Mouse (Mus musculus) testis, adult 2 months (tissue): ENCODE data around the gene Ltbp4. TPM values are rescaled to one million over a fixed set of nuclear protein-coding genes. Genes with fewer than 3 reads are reported as not detected.

Experiments
- H3K27ac ChIP-seq: fragments of 200-500 bp; 2 replicates; pipeline ENCODE4 v1.5.1; 2012; ENCODE audit warnings: low read depth, low read length; ENCODE audit not compliant: control insufficient read depth, insufficient read depth
- H3K27me3 ChIP-seq: fragments of 200-500 bp; 2 replicates; pipeline ENCODE4 v1.6.1; 2012; ENCODE audit warnings: mild to moderate bottlenecking, low read length, moderate library complexity; ENCODE audit not compliant: control insufficient read depth, insufficient read depth
- H3K36me3 ChIP-seq: fragments of 200-500 bp; 2 replicates; pipeline ENCODE4 v1.6.1; 2012; ENCODE audit warnings: mild to moderate bottlenecking, low read length; ENCODE audit not compliant: control insufficient read depth, insufficient read depth
- H3K4me1 ChIP-seq: fragments of 200-500 bp; 2 replicates; pipeline ENCODE4 v1.6.1; 2012; ENCODE audit warnings: low read length; ENCODE audit not compliant: control insufficient read depth, insufficient read depth
- H3K4me3 ChIP-seq: fragments of 200-500 bp; 2 replicates; pipeline ENCODE4 v1.5.1; 2012; ENCODE audit warnings: low read depth, mild to moderate bottlenecking, low read length, moderate library complexity, mixed read lengths; ENCODE audit not compliant: control insufficient read depth
- CTCF ChIP-seq: fragments of 200-500 bp; IDR thresholded peaks from 2 replicates; pipeline ENCODE4 v1.5.1; 2012; ENCODE audit warnings: low read depth, mild to moderate bottlenecking, inconsistent platforms, low read length, moderate library complexity; ENCODE audit not compliant: control insufficient read depth, insufficient read depth, insufficient replicate concordance
- POLR2A ChIP-seq: fragments of 200-500 bp; IDR thresholded peaks from 2 replicates; pipeline ENCODE4 v1.6.1; 2012; ENCODE audit warnings: low read depth, mild to moderate bottlenecking, inconsistent platforms, low read length, moderate library complexity; ENCODE audit not compliant: control insufficient read depth
- polyA plus RNA-seq: library from polyadenylated mRNA; depleted of rRNA; stranded (reverse); fragments of >200 nt; gene quantifications from 2 replicates; pipeline ENCODE4 v1.2.3, GENCODE M21; 2012

Ltbp4 gene
- polyA plus RNA-seq, 1 experiment: 26.1 TPM

GRCm38 (mm10) chr7:27264761-27265160, 72.7 kb downstream of the Ltbp4 start:
- H3K27me3 ChIP-seq: no peaks in the 10 kb centered on the region
- no peak for TF ChIP-seq POLR2A
- no peak for TF ChIP-seq CTCF
- H3K4me3 ChIP-seq: no peak overlapping the region
- no peak overlapping the region for H3K27ac ChIP-seq
- no peaks in the 10 kb centered on the region for H3K4me1 ChIP-seq
- no peaks in the 10 kb centered on the region for H3K36me3 ChIP-seq

GRCm38 (mm10) chr7:27261888-27262287, 75.6 kb downstream of the Ltbp4 start:
- no peaks in the 10 kb centered on the region for H3K27me3 ChIP-seq
- peaks cover 22% of the 10 kb centered on the region for H3K4me1 ChIP-seq
- no peak overlapping the region for H3K4me3 ChIP-seq
- H3K27ac ChIP-seq: no peak overlapping the region
- TF ChIP-seq CTCF (no peak), POLR2A (no peak)
- H3K36me3 ChIP-seq: no peaks in the 10 kb centered on the region

- no peaks in the 10 kb centered on the region for H3K36me3 ChIP-seq
- H3K27me3 ChIP-seq: no peaks in the 10 kb centered on the region
- H3K4me1 ChIP-seq: peaks cover 22% of the 10 kb centered on the region
- no peak for TF ChIP-seq POLR2A
- no peak overlapping the region for H3K4me3 ChIP-seq
- H3K27ac ChIP-seq: no peak overlapping the region
Observed at GRCm38 (mm10) chr7:27260856-27261255, 76.6 kb downstream of the Ltbp4 start.

- no peak for TF ChIP-seq CTCF
- no peak for TF ChIP-seq POLR2A
- Histone ChIP-seq H3K4me1 (peaks cover 22% of the 10 kb centered on the region), H3K27me3 (no peaks in the 10 kb centered on the region), H3K36me3 (no peaks in the 10 kb centered on the region), H3K4me3 (peak overlapping the region; percentile 2; the same call in 1 of the 2 replicates), H3K27ac (no peak overlapping the region)
Observed at GRCm38 (mm10) chr7:27259771-27260170, 77.7 kb downstream of the Ltbp4 start.

GRCm38 (mm10) chr7:27259271-27259721, 78.2 kb downstream of the Ltbp4 start:
- TF ChIP-seq POLR2A: no peak
- no peak for TF ChIP-seq CTCF
- Histone ChIP-seq H3K36me3 (no peaks in the 10 kb centered on the region), H3K4me3 (peak overlapping the region; percentile 71), H3K27me3 (no peaks in the 10 kb centered on the region), H3K27ac (no peak overlapping the region), H3K4me1 (peaks cover 22% of the 10 kb centered on the region)

- Histone ChIP-seq H3K27ac (peak within 1 kb of the TSS; percentile 88), H3K4me3 (peak within 1 kb of the TSS; percentile 77), H3K36me3 (no peaks in the 10 kb centered on the region), H3K4me1 (peaks cover 22% of the 10 kb centered on the region), H3K27me3 (no peaks in the 10 kb centered on the region)
- TF ChIP-seq POLR2A (no peak), CTCF (no peak)
Observed at GRCm38 (mm10) chr7:27258205-27258899, 79.1 kb downstream of the Ltbp4 start, which contains the start of gene Numbl. TSS of gene Numbl (plus strand) at chr7:27258433.

- Histone ChIP-seq H3K4me1 (peaks cover 22% of the 10 kb centered on the region), H3K36me3 (no peaks in the 10 kb centered on the region)
Observed at GRCm38 (mm10) chr7:27257852-27258204, 79.7 kb downstream of the Ltbp4 start.

GRCm38 (mm10) chr7:27257046-27257851, 80.2 kb downstream of the Ltbp4 start:
- TF ChIP-seq POLR2A (no peak), CTCF (no peak)

More at GRCm38 (mm10) chr7:27257852-27258204, 79.7 kb downstream of the Ltbp4 start:
- no peaks in the 10 kb centered on the region for H3K27me3 ChIP-seq
- H3K4me3 ChIP-seq: peak overlapping the region; percentile 77
- peak overlapping the region; percentile 88 for H3K27ac ChIP-seq
- TF ChIP-seq CTCF (no peak), POLR2A (no peak)

More at GRCm38 (mm10) chr7:27257046-27257851, 80.2 kb downstream of the Ltbp4 start:
- no peaks in the 10 kb centered on the region for H3K36me3 ChIP-seq
- peaks cover 22% of the 10 kb centered on the region for H3K4me1 ChIP-seq
- peak overlapping the region; percentile 88 for H3K27ac ChIP-seq
- peak overlapping the region; percentile 28 for H3K4me3 ChIP-seq
- H3K27me3 ChIP-seq: no peaks in the 10 kb centered on the region
